Mouse (Mus musculus) liver, embryonic 15.5 days (tissue): ENCODE measurements around the gene Slc30a4. TPM values are rescaled to one million over a fixed set of nuclear protein-coding genes. Genes with fewer than 3 reads are reported as not detected.

ENCODE experiments used
- ATAC-seq: fragments of 200-750 bp; cut with Nextera tagmentation; 2 replicates; pipeline ENCODE4 v1.8.0; 2017; ENCODE audit warnings: moderate number of reproducible peaks, mild to moderate bottlenecking, moderate library complexity; ENCODE audit not compliant: insufficient read depth
- H3K27ac ChIP-seq: fragments of 300-500 bp; sonication (generic); replicated peaks from 2 replicates; pipeline ENCODE4 v1.5.1; 2015; ENCODE audit warnings: mild to moderate bottlenecking, inconsistent platforms
- H3K27me3 ChIP-seq: fragments of 300-500 bp; sonication (generic); 2 replicates; pipeline ENCODE4 v1.6.1; 2015; ENCODE audit warnings: mild to moderate bottlenecking, inconsistent platforms
- H3K36me3 ChIP-seq: fragments of 300-500 bp; sonication (generic); replicated peaks from 2 replicates; pipeline ENCODE4 v1.6.1; 2015; ENCODE audit warnings: moderate library complexity, mild to moderate bottlenecking, inconsistent platforms
- H3K4me1 ChIP-seq: fragments of 300-500 bp; sonication (generic); replicated peaks from 2 replicates; pipeline ENCODE4 v1.6.1; 2015; ENCODE audit warnings: inconsistent platforms
- H3K4me2 ChIP-seq: fragments of 300-500 bp; sonication (generic); 2 replicates; pipeline ENCODE4 v1.6.1; 2015; ENCODE audit warnings: moderate library complexity, mild to moderate bottlenecking, inconsistent platforms
- H3K4me3 ChIP-seq: fragments of 300-500 bp; sonication (generic); replicated peaks from 2 replicates; pipeline ENCODE4 v1.5.1; 2015; ENCODE audit warnings: mild to moderate bottlenecking, inconsistent platforms
- H3K9ac ChIP-seq: fragments of 300-500 bp; sonication (generic); 2 replicates; pipeline ENCODE4 v1.6.1; 2015; ENCODE audit warnings: moderate library complexity, mild to moderate bottlenecking, inconsistent platforms
- H3K9me3 ChIP-seq: fragments of 300-500 bp; sonication (generic); replicated peaks from 2 replicates; pipeline ENCODE4 v1.6.1; 2016; ENCODE audit warnings: inconsistent platforms
- WGBS: fragments of 180-500 bp; shearing (Covaris S2); methylation state at CpG from one replicate; pipeline ENCODE4 v1.1.7; 2015; ENCODE audit warnings: mixed read lengths; ENCODE audit not compliant: insufficient replicate concordance; 5-methylcytosine and 5-hydroxymethylcytosine counted together
- polyA plus RNA-seq: library from polyadenylated mRNA; unstranded; fragments of >200 nt; fragmentation: Nextera tagmentation; extraction: Ambion mirVana; gene quantifications from 2 replicates; pipeline ENCODE4 v1.2.1, GENCODE M21; 2015

The Slc30a4 gene
- polyA plus RNA-seq, 1 experiment from 2014 or later = 1.1 TPM

DNA sequence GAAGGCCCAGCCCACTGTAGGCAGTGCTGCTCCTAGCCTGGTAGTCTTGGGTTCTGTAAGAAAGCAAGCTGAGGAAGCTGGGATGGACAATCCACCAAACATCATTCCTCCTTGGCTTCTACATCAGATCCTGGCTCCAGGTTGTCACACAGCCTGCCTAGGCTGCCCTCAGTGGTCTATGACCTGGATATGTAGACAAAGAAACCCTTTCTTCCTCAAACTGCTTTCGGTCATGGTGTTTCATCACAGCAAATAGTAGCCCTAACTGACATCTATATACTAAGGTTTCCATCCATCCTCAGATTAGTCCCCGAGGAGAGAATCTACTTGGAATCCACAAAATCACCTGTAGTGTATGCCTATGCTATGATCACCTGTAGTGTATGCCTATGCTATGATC is 27.3 kb downstream of the Slc30a4 start:
- Histone ChIP-seq H3K36me3 (no peaks in the 10 kb centered on the region), H3K9ac (no peak overlapping the region), H3K4me3 (no peak overlapping the region), H3K9me3 (no peaks in the 10 kb centered on the region), H3K4me2 (no peak overlapping the region), H3K27ac (no peak overlapping the region), H3K4me1 (no peaks in the 10 kb centered on the region), H3K27me3 (peaks cover 3% of the 10 kb centered on the region; the same call in 1 of the 2 replicates)
- ATAC-seq = no peak
- WGBS = 54% methylated on average over 2 of the region's 2 CpGs

GRCm38 (mm10) chr2:122672841-122673240 is 29.6 kb downstream of the Slc30a4 start:
- H3K9ac ChIP-seq = no peak overlapping the region

GRCm38 (mm10) chr2:122671714-122672113 is 30.7 kb downstream of the Slc30a4 start:
- Histone ChIP-seq H3K4me1 (no peaks in the 10 kb centered on the region), H3K4me3 (no peak overlapping the region), H3K27me3 (peaks cover 3% of the 10 kb centered on the region; the same call in 1 of the 2 replicates), H3K36me3 (no peaks in the 10 kb centered on the region), H3K9me3 (no peaks in the 10 kb centered on the region), H3K27ac (no peak overlapping the region), H3K4me2 (no peak overlapping the region), H3K9ac (no peak overlapping the region)
- ATAC-seq = no peak
- 65% methylated on average over 5 of the region's 5 CpGs for WGBS

More at GRCm38 (mm10) chr2:122672841-122673240, 29.6 kb downstream of the Slc30a4 start:
- ATAC-seq = no peak
- Histone ChIP-seq H3K4me1 (no peaks in the 10 kb centered on the region), H3K27ac (no peak overlapping the region), H3K27me3 (peaks cover 3% of the 10 kb centered on the region; the same call in 1 of the 2 replicates), H3K9me3 (no peaks in the 10 kb centered on the region), H3K4me3 (no peak overlapping the region), H3K36me3 (no peaks in the 10 kb centered on the region), H3K4me2 (no peak overlapping the region; the same call in 1 of the 2 replicates)
- WGBS = 21% methylated on average over 5 of the region's 5 CpGs

GRCm38 (mm10) chr2:122667856-122668255 is 34.6 kb downstream of the Slc30a4 start:
- Histone ChIP-seq H3K27me3 (no peaks in the 10 kb centered on the region), H3K4me1 (no peaks in the 10 kb centered on the region), H3K9ac (no peak overlapping the region), H3K4me2 (no peak overlapping the region), H3K27ac (no peak overlapping the region), H3K36me3 (no peaks in the 10 kb centered on the region), H3K4me3 (no peak overlapping the region), H3K9me3 (no peaks in the 10 kb centered on the region)
- WGBS = 31% methylated on average over 5 of the region's 5 CpGs
- ATAC-seq = no peak

DNA sequence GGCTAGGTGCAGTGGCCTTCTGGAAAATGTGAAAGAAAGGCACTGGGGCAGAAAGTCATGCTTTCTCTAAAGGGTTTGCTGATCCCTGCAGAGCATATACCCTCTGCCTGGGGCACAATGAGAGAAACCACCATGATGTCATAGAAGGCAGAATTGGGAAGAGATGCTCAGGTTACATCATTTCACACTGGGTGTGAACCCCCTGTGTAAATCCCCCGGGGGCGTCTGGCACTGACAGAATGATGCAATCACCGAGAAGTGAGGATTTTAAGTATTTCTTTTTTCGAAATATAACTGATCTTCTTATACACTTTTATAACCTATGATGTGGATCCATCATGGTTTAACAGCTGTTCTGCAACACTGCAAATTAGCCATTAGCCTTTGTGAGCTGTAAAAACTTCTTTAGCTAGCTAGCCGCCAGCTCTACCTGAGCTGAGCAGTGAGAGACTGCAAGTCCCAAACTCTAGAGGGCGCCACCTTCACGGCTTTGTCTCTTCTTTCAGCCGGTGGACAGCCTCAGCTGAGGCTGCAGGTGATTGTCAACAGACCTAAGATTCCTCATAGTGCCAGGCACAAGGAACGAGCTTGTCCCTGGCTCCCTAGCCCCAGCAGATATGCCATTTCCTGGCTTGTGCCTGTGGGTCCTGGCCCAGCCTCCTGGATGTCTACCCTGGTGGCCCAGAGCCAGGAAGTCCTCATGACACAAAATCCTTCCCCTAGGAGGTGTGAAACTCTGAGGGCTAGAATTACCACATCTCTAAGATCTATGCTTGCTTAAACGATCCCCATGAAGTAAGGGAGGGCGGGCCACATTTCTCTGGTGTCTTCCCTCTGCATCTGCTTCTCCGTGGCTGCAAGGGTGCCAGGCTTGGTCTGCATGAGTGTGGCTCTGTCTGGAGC is 36.2 kb downstream of the Slc30a4 start:
- H3K27me3 ChIP-seq = no peaks in the 10 kb centered on the region
- H3K9me3 ChIP-seq = no peaks in the 10 kb centered on the region
- 23% methylated on average over 12 of the region's 12 CpGs for WGBS
- peak; percentile 34; the same call in 1 of the 2 replicates for ATAC-seq
- no peak overlapping the region for H3K9ac ChIP-seq
- no peaks in the 10 kb centered on the region for H3K4me1 ChIP-seq
- H3K4me2 ChIP-seq = no peak overlapping the region
- H3K27ac ChIP-seq = no peak overlapping the region
- no peaks in the 10 kb centered on the region for H3K36me3 ChIP-seq
- no peak overlapping the region for H3K4me3 ChIP-seq

GRCm38 (mm10) chr2:122665253-122665972 is 37.0 kb downstream of the Slc30a4 start:
- H3K9me3 ChIP-seq = no peaks in the 10 kb centered on the region
- H3K9ac ChIP-seq = no peak overlapping the region
- no peak overlapping the region for H3K27ac ChIP-seq
- no peak for ATAC-seq
- no peaks in the 10 kb centered on the region for H3K4me1 ChIP-seq
- H3K4me2 ChIP-seq = no peak overlapping the region
- no peak overlapping the region for H3K4me3 ChIP-seq
- H3K27me3 ChIP-seq = no peaks in the 10 kb centered on the region
- 37% methylated on average over 6 of the region's 6 CpGs for WGBS
- no peaks in the 10 kb centered on the region for H3K36me3 ChIP-seq

GRCm38 (mm10) chr2:122659825-122660224 is 42.6 kb downstream of the Slc30a4 start:
- Histone ChIP-seq H3K4me2 (no peak overlapping the region), H3K36me3 (no peaks in the 10 kb centered on the region), H3K9ac (no peak overlapping the region), H3K27ac (no peak overlapping the region), H3K27me3 (no peaks in the 10 kb centered on the region), H3K4me3 (no peak overlapping the region), H3K9me3 (no peaks in the 10 kb centered on the region), H3K4me1 (no peaks in the 10 kb centered on the region)
- no peak for ATAC-seq
- WGBS = 59% methylated on average over 7 of the region's 7 CpGs

- Histone ChIP-seq H3K27ac (no peak overlapping the region), H3K9ac (no peak overlapping the region), H3K9me3 (no peaks in the 10 kb centered on the region), H3K27me3 (no peaks in the 10 kb centered on the region), H3K4me3 (no peak overlapping the region), H3K4me2 (no peak overlapping the region), H3K4me1 (no peaks in the 10 kb centered on the region), H3K36me3 (no peaks in the 10 kb centered on the region)
- no peak for ATAC-seq
- WGBS = 65% methylated on average over 11 of the region's 11 CpGs
Measured at GRCm38 (mm10) chr2:122657707-122658524, 44.5 kb downstream of the Slc30a4 start.

- Histone ChIP-seq H3K4me1 (no peaks in the 10 kb centered on the region), H3K27me3 (no peaks in the 10 kb centered on the region), H3K4me3 (no peak overlapping the region), H3K4me2 (no peak overlapping the region), H3K9me3 (no peaks in the 10 kb centered on the region), H3K36me3 (no peaks in the 10 kb centered on the region), H3K27ac (no peak overlapping the region), H3K9ac (no peak overlapping the region)
- no peak for ATAC-seq
- WGBS = 54% methylated on average over 9 of the region's 9 CpGs
Measured at GRCm38 (mm10) chr2:122656767-122657166, 45.7 kb downstream of the Slc30a4 start.

DNA sequence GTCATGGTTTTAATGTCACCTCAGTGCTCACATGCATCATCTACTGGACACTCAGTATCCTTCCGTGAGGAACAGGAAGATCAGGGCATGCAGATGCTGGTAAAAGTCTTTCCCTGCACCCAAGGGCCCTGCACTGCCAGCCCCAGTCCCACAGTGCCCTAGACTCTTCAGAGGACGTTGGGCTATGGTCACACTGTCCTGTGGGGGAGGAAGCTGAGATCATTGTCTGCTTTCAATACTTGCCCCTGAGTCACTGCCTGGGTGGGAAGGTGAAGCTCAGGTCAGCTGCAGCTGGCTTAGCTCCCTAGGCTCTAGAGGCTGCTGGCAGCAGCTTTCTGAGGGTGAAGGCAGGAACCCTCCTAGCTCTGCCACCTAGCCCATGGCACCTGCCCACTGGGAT is 46.4 kb downstream of the Slc30a4 start:
- Histone ChIP-seq H3K4me1 (no peaks in the 10 kb centered on the region), H3K36me3 (no peaks in the 10 kb centered on the region), H3K4me2 (no peak overlapping the region), H3K27me3 (no peaks in the 10 kb centered on the region), H3K27ac (no peak overlapping the region), H3K9me3 (no peaks in the 10 kb centered on the region), H3K4me3 (no peak overlapping the region), H3K9ac (no peak overlapping the region)
- 33% methylated on average over 2 of the region's 2 CpGs for WGBS
- no peak for ATAC-seq
